Mouse (Mus musculus): ENCODE data around the gene Ctcf. TPM values are rescaled to one million over a fixed set of nuclear protein-coding genes. Genes with fewer than 3 reads are reported as not detected.

Gene Ctcf
- polyA plus RNA-seq, 1 experiment from 2014 or later = 152 TPM

DNA sequence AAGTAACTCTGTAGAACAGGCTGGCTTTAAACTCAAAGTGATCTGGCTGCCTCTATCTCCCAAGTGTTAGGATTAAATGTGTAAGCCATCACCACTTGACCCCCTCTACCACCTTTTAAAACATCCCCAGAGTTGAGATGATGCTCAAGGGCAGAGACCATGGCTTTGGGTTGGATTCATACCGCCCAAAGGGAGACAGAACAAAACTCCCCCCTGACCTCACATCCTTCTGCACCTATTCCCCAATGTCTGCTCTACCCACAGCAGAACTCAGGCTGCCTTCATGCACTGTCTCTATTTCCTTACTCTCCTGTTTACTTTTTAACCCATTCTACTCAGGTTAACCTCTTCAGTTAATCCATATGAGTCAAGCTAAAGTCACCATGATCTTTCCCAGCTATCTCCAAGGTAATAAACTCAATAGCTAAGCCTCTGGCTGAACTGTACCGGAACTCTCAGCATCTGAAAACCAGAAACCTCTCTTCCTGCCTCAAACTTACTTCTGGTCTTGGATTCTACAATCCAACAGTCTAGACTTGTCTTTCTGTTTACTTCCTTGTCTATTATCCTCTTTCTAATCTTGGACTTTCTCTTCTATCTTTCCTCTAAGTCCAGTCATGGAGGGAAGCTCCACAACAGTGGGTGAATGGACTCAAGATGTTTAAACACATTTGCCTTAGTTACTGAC, 1.5 kb upstream of the Ctcf start:
- no peak for ATAC-seq (replicated peaks)
- H3K4me1 ChIP-seq = peaks cover 33% of the 10 kb centered on the region
- no peaks in the 10 kb centered on the region for H3K27me3 ChIP-seq
- no peak overlapping the region for H3K27ac ChIP-seq (replicated peaks)
- H3K4me3 ChIP-seq = peak overlapping the region; percentile 93
- no peaks in the 10 kb centered on the region for H3K36me3 ChIP-seq
- H3K4me2 ChIP-seq (replicated peaks) = peak overlapping the region; percentile 78
- WGBS = 91% methylated on average over 2 of the region's 2 CpGs
- no peaks in the 10 kb centered on the region for H3K9me3 ChIP-seq
- H3K9ac ChIP-seq (replicated peaks) = no peak overlapping the region

DNA sequence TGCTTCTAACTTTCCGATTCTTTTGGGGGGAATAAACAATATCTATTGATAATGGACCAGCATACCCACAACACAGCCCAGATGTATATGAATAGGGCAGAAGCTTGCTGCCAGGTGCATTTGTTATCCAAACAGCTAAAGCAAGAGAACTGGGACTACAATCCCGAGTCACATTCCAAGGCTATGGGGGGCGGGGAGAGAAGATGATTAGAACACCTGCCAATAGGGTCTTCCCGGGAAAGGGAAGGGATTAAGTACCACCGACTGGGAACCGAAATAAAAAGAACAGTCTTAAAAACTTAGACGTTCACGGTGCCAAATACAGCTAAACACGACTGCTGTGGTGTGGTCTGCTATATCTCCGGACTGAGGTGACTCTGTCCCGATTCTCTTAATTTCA, 887 bp upstream of the Ctcf start:
- Histone ChIP-seq H3K4me2 (replicated peaks) (peak overlapping the region; percentile 78), H3K27ac (replicated peaks) (peak overlapping the region; percentile 100), H3K9me3 (no peaks in the 10 kb centered on the region), H3K9ac (replicated peaks) (peak overlapping the region; percentile 98), H3K4me1 (peaks cover 37% of the 10 kb centered on the region), H3K27me3 (no peaks in the 10 kb centered on the region), H3K4me3 (peak overlapping the region; percentile 93), H3K36me3 (no peaks in the 10 kb centered on the region)
- 1% methylated on average over 11 of the region's 11 CpGs for WGBS
- no peak for ATAC-seq (replicated peaks)

DNA sequence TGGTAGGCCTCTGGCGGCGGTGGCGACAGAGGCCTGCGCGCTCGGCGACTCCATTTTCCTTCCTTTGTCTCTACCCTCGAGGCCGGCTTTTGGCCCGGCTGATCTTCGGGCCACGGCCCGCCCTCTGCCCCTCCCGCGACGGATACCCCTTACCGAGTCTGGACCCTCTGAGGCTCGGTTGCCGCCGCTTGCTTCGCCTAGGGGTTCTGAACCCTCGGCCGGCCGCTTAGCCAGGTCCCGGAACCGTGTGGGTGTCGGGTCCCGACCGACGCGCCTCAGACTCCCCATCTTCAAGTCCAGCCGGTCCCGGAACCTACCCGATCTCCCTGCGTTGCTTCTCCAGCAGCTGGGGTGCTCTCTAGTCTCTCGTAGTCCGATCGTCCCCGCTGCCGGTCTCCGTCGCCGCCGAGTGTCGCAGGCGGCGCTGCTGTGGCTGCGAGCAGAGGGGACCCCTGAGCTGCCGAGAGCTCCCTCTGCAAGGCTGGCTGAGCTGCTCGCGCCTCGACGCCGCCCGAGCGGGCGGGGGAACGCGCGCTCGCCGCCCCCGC, 669 bp downstream of the Ctcf start, which contains the start of gene Agrp:
Gene Agrp (minus strand): TSS at position 431 of the 548 bp plus-strand sequence.
- peak within 1 kb of the TSS; percentile 98 for H3K9ac ChIP-seq (replicated peaks)
- no peaks in the 10 kb centered on the region for H3K36me3 ChIP-seq
- H3K4me3 ChIP-seq = peak within 1 kb of the TSS; percentile 93
- peaks cover 43% of the 10 kb centered on the region for H3K4me1 ChIP-seq
- H3K27me3 ChIP-seq = no peaks in the 10 kb centered on the region
- peak within 1 kb of the TSS; percentile 100 for H3K27ac ChIP-seq (replicated peaks)
- peak within 1 kb of the TSS; percentile 78 for H3K4me2 ChIP-seq (replicated peaks)
- ATAC-seq (replicated peaks) = peak; percentile 60
- under 1% methylated on average over 54 of the region's 63 CpGs for WGBS
- no peaks in the 10 kb centered on the region for H3K9me3 ChIP-seq

DNA sequence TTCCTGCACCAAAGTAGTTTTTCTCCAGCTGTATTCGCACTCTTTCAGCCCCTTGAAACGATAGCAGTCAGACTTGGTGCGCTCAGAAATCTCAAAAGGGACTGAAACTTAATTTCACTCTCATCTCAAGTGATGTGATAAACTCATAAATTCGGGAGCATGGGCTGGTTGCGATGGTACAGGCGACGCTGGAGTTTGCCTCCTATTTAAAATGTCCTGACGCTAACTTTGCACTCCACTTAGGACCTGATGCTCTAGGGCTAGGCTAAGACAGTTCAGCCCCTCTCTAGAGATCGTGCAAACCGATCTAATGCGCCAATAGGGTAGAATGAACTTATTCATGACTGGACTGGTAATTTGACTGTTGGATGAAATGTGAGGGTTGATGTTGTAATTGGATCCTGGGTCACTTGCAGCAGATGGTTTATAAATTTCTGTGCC, 1.3 kb downstream of the Ctcf start:
- peak overlapping the region; percentile 76 for H3K4me2 ChIP-seq (replicated peaks)
- H3K9me3 ChIP-seq = no peaks in the 10 kb centered on the region
- H3K27me3 ChIP-seq = no peaks in the 10 kb centered on the region
- peak overlapping the region; percentile 93 for H3K4me3 ChIP-seq
- H3K9ac ChIP-seq (replicated peaks) = peak overlapping the region; percentile 98
- H3K4me1 ChIP-seq = peaks cover 43% of the 10 kb centered on the region
- no peak for ATAC-seq (replicated peaks)
- 0% methylated on average over 11 of the region's 11 CpGs for WGBS
- H3K27ac ChIP-seq (replicated peaks) = peak overlapping the region; percentile 100
- no peaks in the 10 kb centered on the region for H3K36me3 ChIP-seq

DNA sequence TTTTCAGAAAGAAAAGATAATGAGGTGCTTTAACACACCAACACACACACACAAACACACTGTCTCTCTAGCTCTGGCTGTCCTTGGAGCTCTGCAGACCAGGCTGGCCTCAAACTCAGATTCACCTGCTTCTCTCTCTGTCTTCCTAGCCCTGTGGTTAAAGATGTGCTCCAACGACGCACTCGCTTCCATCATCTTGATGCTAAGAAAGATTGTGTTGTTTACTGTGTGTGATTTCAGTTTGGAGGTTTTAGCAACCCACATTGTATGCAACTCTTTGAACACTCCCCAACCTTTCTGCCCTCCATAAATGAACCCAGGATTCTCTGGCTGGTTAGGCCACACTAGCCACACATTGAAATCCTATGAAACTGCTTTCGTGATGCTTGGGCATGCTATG, 2.1 kb downstream of the Ctcf start:
- H3K4me1 ChIP-seq = peaks cover 43% of the 10 kb centered on the region
- 87% methylated on average over 4 of the region's 4 CpGs for WGBS
- ATAC-seq (replicated peaks) = no peak
- H3K4me2 ChIP-seq (replicated peaks) = peak overlapping the region; percentile 76
- H3K9me3 ChIP-seq = no peaks in the 10 kb centered on the region
- H3K36me3 ChIP-seq = peaks cover 1% of the 10 kb centered on the region; the same call in 1 of the 2 replicates
- peak overlapping the region; percentile 93 for H3K4me3 ChIP-seq
- peak overlapping the region; percentile 98 for H3K9ac ChIP-seq (replicated peaks)
- H3K27me3 ChIP-seq = no peaks in the 10 kb centered on the region
- 0 out of 2 replicates have a peak overlapping the region, but pooled peaks have one; percentile 20 for H3K27ac ChIP-seq (replicated peaks)

DNA sequence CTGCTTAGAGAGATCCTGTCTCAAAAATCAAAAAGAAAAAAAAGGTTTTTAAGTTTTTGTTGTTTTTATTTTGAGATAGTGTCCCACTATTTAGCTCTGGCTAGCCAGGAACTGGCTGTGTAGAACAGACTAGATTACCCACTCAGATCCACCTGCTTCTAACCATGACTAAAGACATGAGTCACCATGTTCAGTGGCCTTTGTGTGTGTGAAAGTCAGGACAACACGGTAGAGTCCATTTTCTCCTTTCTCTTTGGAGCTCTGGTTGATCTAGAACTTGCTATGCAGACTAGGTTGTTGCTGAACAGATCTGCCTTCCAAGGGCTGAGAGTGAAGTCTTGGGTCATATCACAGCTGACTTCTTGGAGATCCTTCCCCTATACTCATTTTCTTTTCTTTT, 3.5 kb downstream of the Ctcf start:
- Histone ChIP-seq H3K36me3 (peaks cover 10% of the 10 kb centered on the region), H3K27me3 (no peaks in the 10 kb centered on the region), H3K27ac (replicated peaks) (no peak overlapping the region), H3K4me3 (no peak overlapping the region), H3K9me3 (no peaks in the 10 kb centered on the region), H3K4me1 (peaks cover 42% of the 10 kb centered on the region), H3K9ac (replicated peaks) (no peak overlapping the region), H3K4me2 (replicated peaks) (no peak overlapping the region)
- ATAC-seq (replicated peaks) = no peak
- WGBS = 85% methylated on average over 1 of the region's 1 CpGs

DNA sequence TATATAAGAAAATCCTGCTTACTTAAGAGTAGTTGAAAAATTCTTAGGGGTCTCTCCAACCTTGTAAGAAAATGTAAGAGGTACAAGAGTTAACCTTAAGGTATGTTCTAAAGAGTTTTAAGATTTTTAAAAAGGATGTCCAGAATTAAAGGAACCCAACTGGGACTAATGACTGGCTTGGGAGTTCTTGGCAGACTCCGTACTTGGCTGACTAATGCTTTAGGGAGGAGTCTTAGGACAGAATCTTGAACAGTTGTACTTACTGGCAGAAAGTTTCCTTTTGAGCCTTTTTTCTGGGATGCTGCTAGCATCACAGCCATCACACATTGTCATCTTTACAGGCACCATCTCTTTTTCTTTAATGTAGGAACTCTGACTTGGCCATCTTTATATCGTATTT, 4.1 kb downstream of the Ctcf start:
- ATAC-seq (replicated peaks) = no peak
- WGBS = 64% methylated on average over 2 of the region's 2 CpGs
- Histone ChIP-seq H3K9ac (replicated peaks) (no peak overlapping the region), H3K4me3 (no peak overlapping the region), H3K9me3 (no peaks in the 10 kb centered on the region), H3K27me3 (no peaks in the 10 kb centered on the region), H3K27ac (replicated peaks) (no peak overlapping the region), H3K36me3 (peaks cover 17% of the 10 kb centered on the region), H3K4me2 (replicated peaks) (no peak overlapping the region), H3K4me1 (peaks cover 35% of the 10 kb centered on the region)

DNA sequence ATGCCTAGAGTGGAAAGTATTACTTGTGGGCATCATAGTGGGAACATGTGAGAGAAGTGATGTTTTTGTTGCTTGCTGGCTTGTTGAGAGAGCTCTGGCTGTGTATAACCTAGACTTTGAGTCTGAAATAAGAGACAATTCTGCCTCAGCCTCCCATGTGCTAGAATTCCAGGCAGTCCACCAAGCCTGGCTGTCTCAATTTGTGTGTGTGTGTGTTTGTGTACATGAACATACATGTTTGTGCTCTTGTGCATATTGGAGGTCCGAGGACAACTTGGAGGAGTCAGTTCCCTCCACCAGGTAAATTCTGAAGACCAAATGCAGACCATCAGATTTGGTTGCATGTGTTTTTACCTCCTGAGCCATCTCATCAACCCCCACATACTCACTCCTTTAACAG, 8.8 kb downstream of the Ctcf start:
- 100% methylated on average over 1 of the region's 1 CpGs for WGBS
- Histone ChIP-seq H3K36me3 (peaks cover 32% of the 10 kb centered on the region), H3K4me1 (peaks cover 7% of the 10 kb centered on the region), H3K27me3 (no peaks in the 10 kb centered on the region), H3K9ac (replicated peaks) (no peak overlapping the region), H3K27ac (replicated peaks) (no peak overlapping the region), H3K4me3 (no peak overlapping the region), H3K4me2 (replicated peaks) (no peak overlapping the region), H3K9me3 (no peaks in the 10 kb centered on the region)
- ATAC-seq (replicated peaks) = no peak

DNA sequence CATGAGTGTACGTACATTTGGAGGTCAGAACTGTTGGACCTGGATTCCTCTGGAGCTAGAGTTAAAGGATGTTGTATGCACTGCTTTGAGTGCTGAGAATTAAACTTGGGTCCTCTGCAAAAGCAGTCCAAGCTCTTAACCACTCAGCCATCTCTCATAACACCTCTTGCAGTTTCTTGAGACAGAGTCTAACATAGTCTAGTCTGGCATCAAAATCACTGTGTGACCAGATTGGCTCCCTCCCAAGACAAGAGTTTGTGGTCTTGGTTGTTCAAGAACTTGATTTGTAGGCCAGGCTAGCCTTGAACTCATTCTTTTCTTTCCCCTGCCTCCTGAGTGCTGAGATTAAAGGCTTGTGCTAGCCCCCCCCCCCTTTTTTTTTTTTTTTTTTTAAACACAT, 12.6 kb downstream of the Ctcf start:
- H3K4me2 ChIP-seq (replicated peaks) = no peak overlapping the region
- H3K9ac ChIP-seq (replicated peaks) = no peak overlapping the region
- no peaks in the 10 kb centered on the region for H3K4me1 ChIP-seq
- 100% methylated on average over 1 of the region's 1 CpGs for whole genome bisulfite sequencing
- no peaks in the 10 kb centered on the region for H3K27me3 ChIP-seq
- H3K4me3 ChIP-seq = no peak overlapping the region
- peaks cover 39% of the 10 kb centered on the region for H3K36me3 ChIP-seq
- H3K9me3 ChIP-seq = no peaks in the 10 kb centered on the region
- H3K27ac ChIP-seq (replicated peaks) = no peak overlapping the region
- no peak for ATAC-seq (replicated peaks)

DNA sequence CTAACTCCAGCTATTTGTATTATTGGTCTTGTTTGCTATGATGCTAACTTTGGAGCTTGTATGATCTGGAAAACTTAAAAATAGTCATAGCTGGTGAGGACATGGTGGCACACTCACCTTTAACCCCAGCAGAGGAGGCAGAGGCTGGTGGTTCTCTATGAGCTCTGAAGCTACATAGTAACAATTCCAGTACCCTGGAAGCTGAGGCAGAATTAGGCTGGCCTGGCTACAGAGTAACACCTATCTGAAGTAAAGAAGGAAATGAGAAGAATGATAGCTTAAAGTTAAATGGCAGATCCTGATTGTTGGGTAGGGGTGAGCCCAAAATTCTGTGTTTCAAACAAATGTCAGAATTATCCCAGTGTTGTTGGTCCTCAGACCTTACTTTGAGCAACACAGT, 21.3 kb downstream of the Ctcf start:
- ATAC-seq (replicated peaks) = no peak
- no peaks in the 10 kb centered on the region for H3K4me1 ChIP-seq

DNA sequence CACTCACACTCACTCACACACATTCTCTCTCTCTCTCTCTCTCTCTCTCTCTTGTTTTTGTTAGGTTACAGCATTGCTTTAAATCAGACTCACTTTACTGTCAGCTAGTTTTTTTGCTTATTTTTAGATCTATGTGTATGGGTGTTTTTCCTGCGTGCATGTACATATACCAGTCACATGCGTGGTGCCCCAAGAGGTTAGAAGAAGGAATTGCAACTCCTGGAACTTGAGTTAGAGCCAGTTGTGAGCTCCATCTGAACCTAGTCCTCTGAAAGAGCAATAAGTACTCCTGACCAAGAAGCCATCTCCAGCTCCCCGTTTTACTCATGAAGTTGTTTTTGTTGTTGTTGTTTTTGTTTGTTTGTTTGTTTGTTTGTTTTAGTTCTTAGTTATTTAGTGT, 24.8 kb downstream of the Ctcf start:
- H3K9me3 ChIP-seq = no peaks in the 10 kb centered on the region
- no peak overlapping the region for H3K27ac ChIP-seq (replicated peaks)
- peaks cover 26% of the 10 kb centered on the region for H3K36me3 ChIP-seq
- no peak overlapping the region for H3K4me2 ChIP-seq (replicated peaks)
- no peak overlapping the region for H3K4me3 ChIP-seq
- H3K9ac ChIP-seq (replicated peaks) = no peak overlapping the region
- ATAC-seq (replicated peaks) = no peak
- H3K27me3 ChIP-seq = no peaks in the 10 kb centered on the region
- 82% methylated on average over 3 of the region's 3 CpGs for WGBS
- no peaks in the 10 kb centered on the region for H3K4me1 ChIP-seq

More for the DNA sequence above, 21.3 kb downstream of the Ctcf start:
- Histone ChIP-seq H3K4me3 (no peak overlapping the region), H3K4me2 (replicated peaks) (no peak overlapping the region), H3K27ac (replicated peaks) (no peak overlapping the region), H3K9me3 (no peaks in the 10 kb centered on the region), H3K9ac (replicated peaks) (no peak overlapping the region), H3K36me3 (peaks cover 7% of the 10 kb centered on the region; the same call in 1 of the 2 replicates), H3K27me3 (no peaks in the 10 kb centered on the region)

DNA sequence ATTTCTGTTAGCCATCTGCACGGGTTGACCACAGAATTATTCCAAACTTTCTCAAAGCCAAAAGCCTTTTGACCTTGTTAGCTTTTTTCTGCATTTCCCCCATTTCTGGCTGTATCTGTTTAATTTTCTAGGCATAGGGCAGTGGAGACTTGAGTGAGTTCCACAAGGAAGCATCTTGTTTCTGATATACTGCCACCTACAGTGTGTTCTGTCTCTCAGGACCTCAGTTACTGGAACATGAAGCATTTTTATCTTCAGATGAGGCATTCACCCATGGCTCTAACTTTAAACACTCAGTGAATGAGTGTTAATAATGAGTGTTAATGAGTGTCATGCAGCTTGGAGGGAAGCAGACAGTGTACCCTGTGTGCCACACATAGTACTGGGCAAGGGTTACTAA, 41.5 kb downstream of the Ctcf start:
- WGBS = 87% methylated on average over 1 of the region's 1 CpGs

More for the DNA sequence above, 41.5 kb downstream of the Ctcf start:
- H3K9me3 ChIP-seq = no peaks in the 10 kb centered on the region
- no peak for ATAC-seq (replicated peaks)
- no peak overlapping the region for H3K4me2 ChIP-seq (replicated peaks)
- no peaks in the 10 kb centered on the region for H3K27me3 ChIP-seq
- no peak overlapping the region for H3K4me3 ChIP-seq
- no peaks in the 10 kb centered on the region for H3K4me1 ChIP-seq
- H3K36me3 ChIP-seq = peaks cover 89% of the 10 kb centered on the region
- no peak overlapping the region for H3K27ac ChIP-seq (replicated peaks)
- H3K9ac ChIP-seq (replicated peaks) = no peak overlapping the region

Measured in forebrain, embryonic 15.5 days (tissue).